Mouse (Mus musculus): Measurements from ENCODE around the gene Odf2. TPM values are rescaled to one million over a fixed set of nuclear protein-coding genes. Genes with fewer than 3 reads are reported as not detected.

Odf2 gene
- total RNA-seq, 2 experiments from 2014 or later = 24.0 to 29.7 TPM

Small RNAs within 50 kb of the gene (microRNA-seq; reads per million reads assigned to microRNA genes)
- gene Mir219a-2 (ENCODE audit: borderline number of aligned reads in 2 of 2) (0 reads per million in 2 experiments), gene Mir219b (ENCODE audit: borderline number of aligned reads in 2 of 2) (0 reads per million in 2 experiments)

Other genes starting within 250 kb of the Odf2 start
- gene Gm13420, start 137.5 kb upstream of the Odf2 start, total RNA-seq (2021) = not detected
- not detected for gene Gm13547, start 129.9 kb upstream of the Odf2 start, total RNA-seq (2021)
- gene Coq4, start 101.7 kb upstream of the Odf2 start, total RNA-seq (2021) = 10 to 100 TPM; 20.2 to 24.3 TPM
- gene Trub2, start 100.7 kb upstream of the Odf2 start, total RNA-seq (2021) = 10 to 100 TPM; 32.5 to 33.1 TPM
- 10 to 100 TPM; 16.2 to 19.3 TPM for gene Slc27a4, start 86.6 kb upstream of the Odf2 start, total RNA-seq (2021)
- 10 to 100 TPM; 30.4 to 34.2 TPM for gene Urm1, start 69.1 kb upstream of the Odf2 start, total RNA-seq (2021)
- gene Cercam, start 20.1 kb upstream of the Odf2 start, total RNA-seq (2021) = 1 to 10 TPM; 4.4 to 4.9 TPM
- 10 to 100 TPM; 22.5 to 26.8 TPM for gene Gle1, start 46.2 kb downstream of the Odf2 start, total RNA-seq (2021)
- gene Sptan1, start 76.3 kb downstream of the Odf2 start, total RNA-seq (2021) = 100 to 1,000 TPM; 193 to 213 TPM
- 1 to 10 TPM; 6.4 to 8.2 TPM for gene Wdr34, start 159.7 kb downstream of the Odf2 start, total RNA-seq (2021)
- gene Set, start 168.2 kb downstream of the Odf2 start, total RNA-seq (2021) = 100 to 1,000 TPM in 1 of 2 experiments, 10 to 100 TPM in 1; 87.1 to 103 TPM
- gene Pkn3, start 188.5 kb downstream of the Odf2 start, total RNA-seq (2021) = 10 to 100 TPM in 1 of 2 experiments, 1 to 10 TPM in 1; 8.3 to 11.5 TPM
- gene Zdhhc12, start 204.4 kb downstream of the Odf2 start, total RNA-seq (2021) = 1 to 10 TPM; 4.1 to 4.7 TPM
- gene Zer1, start 235.4 kb downstream of the Odf2 start, total RNA-seq (2021) = 10 to 100 TPM; 24.3 to 27.3 TPM
- gene Tbc1d13, start 244.5 kb downstream of the Odf2 start, total RNA-seq (2021) = 10 to 100 TPM; 17.5 to 18.0 TPM